Comparison of ENCODE assay signal across 14 mouse cellular contexts in genomic region chr2:45063300-45063890, GRCm38 (mm10). TPM values are rescaled to one million over a fixed set of nuclear protein-coding genes. Genes with fewer than 3 reads are reported as not detected.
A peak's percentile ranks its signal among the peaks of the same experiment; 100 is the strongest.
DNase-seq lines count a peak whose midpoint lies in the region; ATAC-seq and TF ChIP-seq lines count a peak whose summit lies in the region.
"Had no signal": no experiment of that assay in that cellular context is flagged by ENCODE, and none has a peak within 500 bp of the region (broad histone marks: within the 10 kb centered on the region; RNA-seq: fewer than 3 reads in every experiment).

No protein-coding gene starts in this region.

- no peak for TF ChIP-seq EP300 in stomach, postnatal 0 days (optimal IDR thresholded peaks at IDR 0.05)

- no peaks in the 10 kb centered on the region for H3K27me3 ChIP-seq in forebrain, embryonic 11.5 days (ENCODE audit: control insufficient read depth, insufficient read depth, low read length)
- no peaks in the 10 kb centered on the region for H3K27me3 ChIP-seq in forebrain, embryonic 16.5 days (replicated peaks; ENCODE audit: control insufficient read depth, insufficient read depth, low read length)
- H3K27me3 ChIP-seq in kidney, embryonic 14.5 days (ENCODE audit: control insufficient read depth, insufficient read depth, low read length) = no peaks in the 10 kb centered on the region
- no peaks in the 10 kb centered on the region for H3K27me3 ChIP-seq in stomach, embryonic 14.5 days (ENCODE audit: control insufficient read depth, insufficient read depth, low read length)
- H3K27me3 ChIP-seq in stomach, postnatal 0 days (ENCODE audit: control insufficient read depth, insufficient read depth, low read length) = no peaks in the 10 kb centered on the region
- H3K27me3 ChIP-seq: liver, embryonic 15.5 days had no signal

- no peak for DNase-seq in forebrain, embryonic 11.5 days (ENCODE audit: low spot score)
- DNase-seq in kidney, postnatal 10 days = no peak
- DNase-seq in stomach, postnatal 0 days (ENCODE audit: low spot score) = no peak
- no peak for DNase-seq in adipocyte (ENCODE audit: low spot score)
- DNase-seq: cerebellum, adult 9-11 months; gastrocnemius, postnatal 36 days; kidney, postnatal 14 days; thymus, adult 18-20 months had no signal

- no peak overlapping the region for H3K9ac ChIP-seq in forebrain, embryonic 11.5 days (ENCODE audit: low read length)
- H3K9ac ChIP-seq in forebrain, embryonic 16.5 days (replicated peaks; ENCODE audit: low read depth, low read length) = no peak overlapping the region
- H3K9ac ChIP-seq in kidney, embryonic 14.5 days (ENCODE audit: low read depth, low read length) = no peak overlapping the region
- no peak overlapping the region for H3K9ac ChIP-seq in stomach, embryonic 14.5 days (replicated peaks; ENCODE audit: low read depth, low read length)
- no peak overlapping the region for H3K9ac ChIP-seq in stomach, postnatal 0 days (ENCODE audit: low read length)
- H3K9ac ChIP-seq: liver, embryonic 15.5 days had no signal

- no peaks in the 10 kb centered on the region for H3K36me3 ChIP-seq in forebrain, embryonic 11.5 days (ENCODE audit: control insufficient read depth, insufficient read depth, low read length)
- H3K36me3 ChIP-seq in forebrain, embryonic 16.5 days (ENCODE audit: control insufficient read depth, insufficient read depth) = no peaks in the 10 kb centered on the region
- H3K36me3 ChIP-seq in kidney, embryonic 14.5 days (ENCODE audit: control insufficient read depth, insufficient read depth, low read length) = no peaks in the 10 kb centered on the region; the same call in 1 of the 2 replicates
- no peaks in the 10 kb centered on the region; the same call in 1 of the 2 replicates for H3K36me3 ChIP-seq in stomach, embryonic 14.5 days (ENCODE audit: control insufficient read depth, insufficient read depth, low read length)
- no peaks in the 10 kb centered on the region for H3K36me3 ChIP-seq in stomach, postnatal 0 days (ENCODE audit: control insufficient read depth, insufficient read depth, low read length)
- H3K36me3 ChIP-seq: liver, embryonic 15.5 days had no signal

- ATAC-seq in forebrain, embryonic 11.5 days (replicated peaks; ENCODE audit: low FRiP score) = no peak
- no peak for ATAC-seq in forebrain, embryonic 16.5 days
- no peak for ATAC-seq in kidney, embryonic 14.5 days (ENCODE audit: low FRiP score, low TSS enrichment)
- no peak for ATAC-seq in stomach, embryonic 14.5 days (ENCODE audit: insufficient number of reproducible peaks, insufficient read depth, low FRiP score, low read depth)
- no peak for ATAC-seq in stomach, postnatal 0 days (ENCODE audit: low FRiP score, low TSS enrichment)
- no peak for ATAC-seq in activated CD4-positive, CD25-positive, alpha-beta regulatory T cell, adult 4 months

- no peaks in the 10 kb centered on the region for H3K9me3 ChIP-seq in forebrain, embryonic 11.5 days (ENCODE audit: control insufficient read depth, low read length)
- H3K9me3 ChIP-seq in forebrain, embryonic 16.5 days (ENCODE audit: control insufficient read depth, low read length) = no peaks in the 10 kb centered on the region
- no peaks in the 10 kb centered on the region for H3K9me3 ChIP-seq in kidney, embryonic 14.5 days (ENCODE audit: control insufficient read depth, low read length)
- no peaks in the 10 kb centered on the region for H3K9me3 ChIP-seq in stomach, embryonic 14.5 days (ENCODE audit: control insufficient read depth, low read depth, low read length)
- no peaks in the 10 kb centered on the region for H3K9me3 ChIP-seq in stomach, postnatal 0 days (ENCODE audit: control insufficient read depth, low read length)
- H3K9me3 ChIP-seq: G1E; liver, embryonic 15.5 days had no signal

- peaks cover 9% of the 10 kb centered on the region for H3K4me1 ChIP-seq in forebrain, embryonic 11.5 days (replicated peaks; ENCODE audit: control insufficient read depth, insufficient read depth, low read length)
- peaks cover 43% of the 10 kb centered on the region for H3K4me1 ChIP-seq in forebrain, embryonic 16.5 days (replicated peaks; ENCODE audit: control insufficient read depth, insufficient read depth, low read length)
- H3K4me1 ChIP-seq in kidney, embryonic 14.5 days (ENCODE audit: control insufficient read depth, insufficient read depth, low read length) = peaks cover 20% of the 10 kb centered on the region
- peaks cover 7% of the 10 kb centered on the region; the same call in 1 of the 2 replicates for H3K4me1 ChIP-seq in stomach, embryonic 14.5 days (ENCODE audit: control insufficient read depth, insufficient read depth, low read length)
- H3K4me1 ChIP-seq in stomach, postnatal 0 days (replicated peaks; ENCODE audit: control insufficient read depth, insufficient read depth) = no peaks in the 10 kb centered on the region

- no peak overlapping the region for H3K4me2 ChIP-seq in forebrain, embryonic 11.5 days (ENCODE audit: low read depth, low read length, severe bottlenecking)
- H3K4me2 ChIP-seq in forebrain, embryonic 16.5 days (ENCODE audit: low read length) = no peak overlapping the region
- no peak overlapping the region for H3K4me2 ChIP-seq in kidney, embryonic 14.5 days (replicated peaks; ENCODE audit: low read depth, low read length)
- H3K4me2 ChIP-seq in stomach, embryonic 14.5 days (replicated peaks; ENCODE audit: low read depth, low read length) = no peak overlapping the region
- H3K4me2 ChIP-seq in stomach, postnatal 0 days (replicated peaks; ENCODE audit: low read depth) = no peak overlapping the region
- H3K4me2 ChIP-seq: liver, embryonic 15.5 days had no signal

- H3K27ac ChIP-seq in forebrain, embryonic 11.5 days (ENCODE audit: low read depth, low read length) = peak overlapping the region; percentile 7; the same call in 1 of the 2 replicates
- H3K27ac ChIP-seq in forebrain, embryonic 16.5 days (ENCODE audit: low read length) = no peak overlapping the region
- 0 out of 2 replicates have a peak overlapping the region, but pooled peaks have one; percentile 24 for H3K27ac ChIP-seq in kidney, embryonic 14.5 days (ENCODE audit: low read depth, low read length)
- peak overlapping the region; percentile 39; the same call in 1 of the 2 replicates for H3K27ac ChIP-seq in stomach, embryonic 14.5 days (ENCODE audit: low read length)
- no peak overlapping the region for H3K27ac ChIP-seq in stomach, postnatal 0 days (replicated peaks)
- H3K27ac ChIP-seq: liver, embryonic 15.5 days had no signal

- H3K4me3 ChIP-seq in forebrain, embryonic 11.5 days (ENCODE audit: low read depth, low read length) = no peak overlapping the region
- no peak overlapping the region for H3K4me3 ChIP-seq in forebrain, embryonic 16.5 days (replicated peaks; ENCODE audit: low read length)
- no peak overlapping the region for H3K4me3 ChIP-seq in kidney, embryonic 14.5 days (ENCODE audit: low read length)
- no peak overlapping the region for H3K4me3 ChIP-seq in stomach, embryonic 14.5 days (ENCODE audit: low read depth, low read length)
- H3K4me3 ChIP-seq in stomach, postnatal 0 days (ENCODE audit: low read depth, low read length) = no peak overlapping the region
- H3K4me3 ChIP-seq: liver, embryonic 15.5 days had no signal

- WGBS in forebrain, embryonic 11.5 days = 18% methylated on average over 7 of the region's 7 CpGs
- WGBS in forebrain, embryonic 16.5 days = 16% methylated on average over 7 of the region's 7 CpGs
- 19% methylated on average over 7 of the region's 7 CpGs for WGBS in kidney, embryonic 14.5 days
- 42% methylated on average over 7 of the region's 7 CpGs for WGBS in stomach, embryonic 14.5 days
- 52% methylated on average over 7 of the region's 7 CpGs for WGBS in stomach, postnatal 0 days

- no peak for TF ChIP-seq CTCF in stomach, postnatal 0 days (IDR thresholded peaks at IDR 0.05; ENCODE audit: low read depth)

RNA-seq across cellular contexts. Expression of gene Zeb2, which starts 53.8 kb away (rescaled TPM):
- polyA plus RNA-seq in forebrain, embryonic 11.5 days (2014; fragmentation: Nextera tagmentation; extraction: Ambion mirVana) = 45.6 and 50.0 TPM in 2 replicates
- polyA plus RNA-seq in forebrain, embryonic 16.5 days (2015; fragmentation: Nextera tagmentation; extraction: Ambion mirVana) = 120 and 151 TPM in 2 replicates
- 41.2 and 52.2 TPM in 2 replicates for polyA plus RNA-seq in kidney, embryonic 14.5 days (2014; fragmentation: Nextera tagmentation; extraction: Ambion mirVana)
- 67.9 and 73.2 TPM in 2 replicates for polyA plus RNA-seq in stomach, embryonic 14.5 days (2014; fragmentation: Nextera tagmentation; extraction: Ambion mirVana)
- polyA plus RNA-seq in stomach, postnatal 0 days (2015; fragmentation: Nextera tagmentation; extraction: Ambion mirVana) = 13.5 and 14.4 TPM in 2 replicates
- under 1 TPM; 0.71 to 0.83 TPM for polyA plus RNA-seq in activated CD4-positive, CD25-positive, alpha-beta regulatory T cell, adult 4 months (2017; shearing (Covaris generic))

Comparison
In these comparisons a context has a peak if more than half of its experiments do, and no peak if none do; other contexts are left out.
1. H3K27ac ChIP-seq: peak in forebrain, embryonic 11.5 days (single experiment), kidney, embryonic 14.5 days (single experiment) and stomach, embryonic 14.5 days (single experiment); none in forebrain, embryonic 16.5 days (single experiment) and stomach, postnatal 0 days (single experiment).